Mouse (Mus musculus) E14TG2a.4 (cell line): ENCODE data around the gene R3hdm4.

Experiments used
- CTCF ChIP-seq: conservative IDR thresholded peaks from 2 replicates; pipeline ENCODE4 v1.5.1; 2014; ENCODE audit warnings: low read length
- NANOG ChIP-seq: IDR thresholded peaks from 2 replicates; pipeline ENCODE4 v1.6.1; 2014; ENCODE audit warnings: borderline replicate concordance, low read length, mixed read lengths

- TF ChIP-seq CTCF (no peak), NANOG (no peak)
Observed at GRCm38 (mm10) chr10:79916081-79916480, 4.9 kb downstream of the R3hdm4 start.
